Mouse (Mus musculus) adrenal gland, postnatal 10 days (tissue): ENCODE data around the gene Fgfbp1. TPM values are rescaled to one million over a fixed set of nuclear protein-coding genes. Genes with fewer than 3 reads are reported as not detected.

Experiments
- DNase-seq: peaks from one replicate; pipeline ENCODE4 v3.0.0; 2021; ENCODE audit warnings: mixed read lengths
- long read RNA-seq, 2 experiments: library from polyadenylated mRNA; stranded (forward); transcript quantifications; one replicate each; pipeline ENCODE4 v2.0.0; 2021
- total RNA-seq, 2 experiments: library from RNA; stranded (reverse); gene quantifications; 2 replicates each; pipeline ENCODE4 v1.2.3; 2021

The Fgfbp1 gene
- total RNA-seq: not detected
- long read RNA-seq, experiment 1: 0 reads
- long read RNA-seq, experiment 2, partial matches to known transcripts: 0 of 1 reads
- long read RNA-seq, experiment 2, other reads (novel, unspliced or antisense): 0 of 1 reads

GRCm38 (mm10) chr5:43981620-43982019, at the start of gene Fgfbp1:
Fgfbp1 (minus strand) TSS chr5:43981779.
- DNase-seq: no peak

- no peak for DNase-seq
These were observed 16.9 kb upstream of the Fgfbp1 start for GRCm38 (mm10) chr5:43998295-43998989.

- DNase-seq: no peak
These were observed 16.0 kb upstream of the Fgfbp1 start for GRCm38 (mm10) chr5:43997626-43998025.

- no peak for DNase-seq
These were observed 14.6 kb upstream of the Fgfbp1 start for GRCm38 (mm10) chr5:43996162-43996561.

- DNase-seq: no peak
These were observed 13.4 kb upstream of the Fgfbp1 start for GRCm38 (mm10) chr5:43994981-43995380.

- DNase-seq: peak; percentile 80
These were observed 8.7 kb upstream of the Fgfbp1 start for GRCm38 (mm10) chr5:43990316-43990715.

- no peak for DNase-seq
These were observed 7.4 kb upstream of the Fgfbp1 start for GRCm38 (mm10) chr5:43989017-43989416.

GRCm38 (mm10) chr5:43986212-43986611, 4.6 kb upstream of the Fgfbp1 start:
- DNase-seq: no peak

GRCm38 (mm10) chr5:43982896-43983295, 1.3 kb upstream of the Fgfbp1 start:
- DNase-seq: no peak

GRCm38 (mm10) chr5:43980397-43980796, 1.2 kb downstream of the Fgfbp1 start:
- no peak for DNase-seq

- DNase-seq: no peak
These were observed 4.6 kb downstream of the Fgfbp1 start for GRCm38 (mm10) chr5:43976821-43977561.

- no peak for DNase-seq
These were observed 7.4 kb downstream of the Fgfbp1 start for GRCm38 (mm10) chr5:43974166-43974565.

- no peak for DNase-seq
These were observed 10.4 kb downstream of the Fgfbp1 start for GRCm38 (mm10) chr5:43971156-43971555.

- no peak for DNase-seq
These were observed 11.0 kb downstream of the Fgfbp1 start for GRCm38 (mm10) chr5:43970532-43970931.

GRCm38 (mm10) chr5:43968634-43969033, 12.9 kb downstream of the Fgfbp1 start:
- DNase-seq: no peak

GRCm38 (mm10) chr5:43961056-43961455, 20.5 kb downstream of the Fgfbp1 start:
- DNase-seq: no peak

- DNase-seq: no peak
These were observed 21.6 kb downstream of the Fgfbp1 start for GRCm38 (mm10) chr5:43959884-43960440.

- DNase-seq: no peak
These were observed 28.3 kb downstream of the Fgfbp1 start for GRCm38 (mm10) chr5:43953241-43953640.

GRCm38 (mm10) chr5:43948748-43949275, 32.8 kb downstream of the Fgfbp1 start:
- peak; percentile 42 for DNase-seq

- DNase-seq: peak; percentile 65
These were observed 33.4 kb downstream of the Fgfbp1 start for GRCm38 (mm10) chr5:43948111-43948743.

- no peak for DNase-seq
These were observed 34.1 kb downstream of the Fgfbp1 start for GRCm38 (mm10) chr5:43947330-43947977.

- no peak for DNase-seq
These were observed 48.3 kb downstream of the Fgfbp1 start for GRCm38 (mm10) chr5:43933269-43933668.
